Comparison of ENCODE assay signal across 8 mouse cellular contexts in genomic region chr10:43451848-43452662, GRCm38 (mm10). TPM values are rescaled to one million over a fixed set of nuclear protein-coding genes. Genes with fewer than 3 reads are reported as not detected.
DNase-seq lines count a peak whose midpoint lies in the region; ATAC-seq and TF ChIP-seq lines count a peak whose summit lies in the region.

No protein-coding gene starts in this region.

- peak overlapping the region; percentile 53; the same call in 1 of the 2 replicates for H3K27ac ChIP-seq in gastrocnemius, adult 2 months
- H3K27ac ChIP-seq in hindbrain, postnatal 0 days = no peak overlapping the region
- no peak overlapping the region for H3K27ac ChIP-seq in left cerebral cortex, adult 2 months
- H3K27ac ChIP-seq in macrophage = no peak overlapping the region

- TF ChIP-seq CTCF in gastrocnemius, adult 2 months (IDR thresholded peaks at IDR 0.05) = peak; percentile 73
- TF ChIP-seq CTCF in hindbrain, postnatal 0 days (IDR thresholded peaks at IDR 0.05; ENCODE audit: low read depth) = peak; percentile 91
- TF ChIP-seq CTCF in left cerebral cortex, adult 2 months (IDR thresholded peaks at IDR 0.05) = peak; percentile 72

- H3K4me2 ChIP-seq in hindbrain, postnatal 0 days (ENCODE audit: low read depth, low read length) = peak overlapping the region; percentile 50

- peaks cover 3% of the 10 kb centered on the region; the same call in 1 of the 2 replicates for H3K4me1 ChIP-seq in hindbrain, postnatal 0 days (ENCODE audit: insufficient read depth, low read length)

- H3K79me2 ChIP-seq in macrophage (ENCODE audit: inconsistent target) = no peaks in the 10 kb centered on the region

- no peaks in the 10 kb centered on the region for H3K27me3 ChIP-seq in hindbrain, postnatal 0 days (ENCODE audit: insufficient read depth, low read length)

- 0 out of 2 replicates have a peak overlapping the region, but pooled peaks have one; percentile 17 for H3K9ac ChIP-seq in hindbrain, postnatal 0 days (replicated peaks; ENCODE audit: low read length)

- H3K36me3 ChIP-seq in hindbrain, postnatal 0 days (ENCODE audit: insufficient read depth, low read length) = no peaks in the 10 kb centered on the region
- no peaks in the 10 kb centered on the region for H3K36me3 ChIP-seq in macrophage (ENCODE audit: inconsistent target)

- peak overlapping the region; percentile 57 for H3K4me3 ChIP-seq in gastrocnemius, adult 2 months
- peak overlapping the region; percentile 20 for H3K4me3 ChIP-seq in hindbrain, postnatal 0 days (ENCODE audit: low read length)
- H3K4me3 ChIP-seq in left cerebral cortex, adult 2 months = peak overlapping the region; percentile 32
- H3K4me3 ChIP-seq in macrophage (ENCODE audit: inconsistent target) = peak overlapping the region; percentile 8; the same call in 1 of the 2 replicates

- peak; percentile 72 for DNase-seq in ZHBTc4 (ENCODE audit: low read depth, low spot score)
- DNase-seq in gastrocnemius, adult 2 months = peak; percentile 80
- DNase-seq in hindbrain, postnatal 0 days (ENCODE audit: low spot score) = peak; percentile 94
- DNase-seq in left cerebral cortex, adult 2 months (ENCODE audit: extremely low spot score in 1 of 2, low spot score in 2 of 2) = peak; percentile 73 to 78
- DNase-seq in right cerebral cortex, adult 2 months (ENCODE audit: low spot score in 2 of 2) = peak; percentile 86 to 91
- DNase-seq in urinary bladder, postnatal 25 days (ENCODE audit: low spot score) = peak; percentile 41

- peak; percentile 93 for ATAC-seq in common myeloid progenitor, adult 5-6 weeks (replicated peaks; ENCODE audit: low read depth, poor library complexity, severe bottlenecking)
- peak; percentile 96 for ATAC-seq in hindbrain, postnatal 0 days

- WGBS in hindbrain, postnatal 0 days = 21% methylated on average over 16 of the region's 16 CpGs
- 17% methylated on average over 16 of the region's 16 CpGs for WGBS in macrophage (ENCODE audit: missing documents)

- H3K9me3 ChIP-seq in hindbrain, postnatal 0 days (ENCODE audit: low read length) = no peaks in the 10 kb centered on the region

- intact Hi-C loops in gastrocnemius, adult 2 months (cut with DNase I) = loop anchor here (10.0 kb wide), 1 partner anchor 467 kb away; no protein-coding TSS in a partner anchor
- intact Hi-C loops in left cerebral cortex, adult 2 months (cut with DNase I) = loop anchor here (5.0 kb wide), 1 partner anchor 495 kb away; no protein-coding TSS in a partner anchor

RNA-seq across cellular contexts. Expression of gene Bend3, which starts 26.6 kb away (rescaled TPM):
- 6.8 and 8.4 TPM in 2 replicates for total RNA-seq in common myeloid progenitor, adult 5-6 weeks (2017)
- 1 to 10 TPM; 4.4 to 4.9 TPM for total RNA-seq in gastrocnemius, adult 2 months (2021)
- 10.7 and 11.9 TPM in 2 replicates for total RNA-seq in hindbrain, postnatal 0 days (2014; rRNA removed)
- polyA plus RNA-seq in hindbrain, postnatal 0 days (2015; fragmentation: Nextera tagmentation; extraction: Ambion mirVana) = 1.5 and 2.2 TPM in 2 replicates
- 1 to 10 TPM; 5.4 to 6.1 TPM for total RNA-seq in left cerebral cortex, adult 2 months (2021)
- 1 to 10 TPM; 1.2 to 6.2 (median 2.6) TPM for total RNA-seq in macrophage (2018; cell fraction: chromatin; rRNA removed)
- 1 to 10 TPM; 1.5 to 5.3 (median 3.0) TPM for total RNA-seq in macrophage (2018; cell fraction: cytosol; rRNA removed)
- total RNA-seq in macrophage (2018; cell fraction: nucleus; rRNA removed) = 1 to 10 TPM; 1.7 to 6.6 (median 2.9) TPM
- polyA plus RNA-seq in macrophage (2018) = 1.4 to 3.8 TPM (median 2.3 TPM) in 3 replicates

Comparison
In these comparisons a context has a peak if more than half of its experiments do, and no peak if none do; other contexts are left out.
1. DNase-seq: peak in every context shown above with its lines; median percentile 94 in hindbrain, postnatal 0 days; 88 in right cerebral cortex, adult 2 months; 80 in gastrocnemius, adult 2 months; 76 in left cerebral cortex, adult 2 months; 72 in ZHBTc4; 41 in urinary bladder, postnatal 25 days.